ENCODE assay signal across 10 mouse cellular contexts in genomic region chr9:20751477-20752029, GRCm38 (mm10). TPM values are rescaled to one million over a fixed set of nuclear protein-coding genes. Genes with fewer than 3 reads are reported as not detected.
DNase-seq lines count a peak whose midpoint lies in the region; ATAC-seq lines count a peak whose summit lies in the region.
"Had no signal": no experiment of that assay in that cellular context is flagged by ENCODE, and none has a peak within 500 bp of the region (broad histone marks: within the 10 kb centered on the region; RNA-seq: fewer than 3 reads in every experiment).

No protein-coding gene starts in this region.

- H3K27me3 ChIP-seq in embryonic facial prominence, embryonic 11.5 days (ENCODE audit: control insufficient read depth, insufficient read depth, low read length): no peaks in the 10 kb centered on the region; the same call in 1 of the 2 replicates
- peaks cover 20% of the 10 kb centered on the region for H3K27me3 ChIP-seq in embryonic facial prominence, embryonic 10.5 days (replicated peaks; ENCODE audit: low read depth, poor library complexity, severe bottlenecking)
- H3K27me3 ChIP-seq in liver, embryonic 13.5 days: peaks cover 21% of the 10 kb centered on the region

- H3K4me3 ChIP-seq in embryonic facial prominence, embryonic 11.5 days (ENCODE audit: low read depth, low read length): no peak overlapping the region
- H3K4me3 ChIP-seq in embryonic facial prominence, embryonic 10.5 days: no peak overlapping the region
- H3K4me3 ChIP-seq in liver, embryonic 13.5 days (replicated peaks): no peak overlapping the region

- no peaks in the 10 kb centered on the region for H3K36me3 ChIP-seq in embryonic facial prominence, embryonic 11.5 days (replicated peaks; ENCODE audit: control insufficient read depth, insufficient read depth, low read depth, low read length)
- H3K36me3 ChIP-seq in embryonic facial prominence, embryonic 10.5 days (replicated peaks): no peaks in the 10 kb centered on the region
- H3K36me3 ChIP-seq in liver, embryonic 13.5 days: no peaks in the 10 kb centered on the region

- ATAC-seq in embryonic facial prominence, embryonic 11.5 days (replicated peaks; ENCODE audit: insufficient number of reproducible peaks, low FRiP score, low TSS enrichment, low read depth): no peak
- ATAC-seq in liver, embryonic 13.5 days (ENCODE audit: low read depth): 0 out of 2 replicates have a peak, but pooled peaks have one; percentile 22
- ATAC-seq in activated CD4-positive, CD25-positive, alpha-beta regulatory T cell, adult 4 months: no peak

- no peaks in the 10 kb centered on the region for H3K9me3 ChIP-seq in embryonic facial prominence, embryonic 11.5 days (replicated peaks; ENCODE audit: control insufficient read depth, low read length)
- H3K9me3 ChIP-seq in embryonic facial prominence, embryonic 10.5 days: no peaks in the 10 kb centered on the region
- no peaks in the 10 kb centered on the region for H3K9me3 ChIP-seq in liver, embryonic 13.5 days (replicated peaks)

- H3K9ac ChIP-seq in embryonic facial prominence, embryonic 11.5 days (replicated peaks; ENCODE audit: low read length): no peak overlapping the region
- no peak overlapping the region for H3K9ac ChIP-seq in liver, embryonic 13.5 days
- H3K9ac ChIP-seq: liver, embryonic 14.5 days had no signal

- H3K4me1 ChIP-seq in embryonic facial prominence, embryonic 11.5 days (ENCODE audit: control insufficient read depth, insufficient read depth, low read length): no peaks in the 10 kb centered on the region
- H3K4me1 ChIP-seq in embryonic facial prominence, embryonic 10.5 days: peaks cover 12% of the 10 kb centered on the region
- H3K4me1 ChIP-seq in liver, embryonic 13.5 days (replicated peaks): peaks cover 44% of the 10 kb centered on the region

- no peak overlapping the region for H3K27ac ChIP-seq in embryonic facial prominence, embryonic 11.5 days (replicated peaks; ENCODE audit: low read depth, low read length)
- H3K27ac ChIP-seq in embryonic facial prominence, embryonic 10.5 days (replicated peaks): no peak overlapping the region
- H3K27ac ChIP-seq in liver, embryonic 13.5 days: no peak overlapping the region
- H3K27ac ChIP-seq: liver, embryonic 14.5 days had no signal

- DNase-seq in embryonic facial prominence, embryonic 11.5 days (ENCODE audit: low spot score): peak; percentile 68
- no peak for DNase-seq in embryonic facial prominence, embryonic 10.5 days (ENCODE audit: low spot score)
- peak; percentile 40 for DNase-seq in 3T3-L1 (ENCODE audit: low read depth, low spot score)
- peak; percentile 70 for DNase-seq in embryo, embryonic 10.5 days (ENCODE audit: low spot score)
- no peak for DNase-seq in liver, embryonic 13.5 days
- DNase-seq in testis, postnatal 14 days (ENCODE audit: low spot score): no peak
- no peak for DNase-seq in urinary bladder, postnatal 25 days (ENCODE audit: low spot score)
- DNase-seq: thymus, adult 2 months had no signal

- 59% methylated on average over 6 of the region's 6 CpGs for WGBS in embryonic facial prominence, embryonic 11.5 days
- 56% methylated on average over 6 of the region's 6 CpGs for WGBS in embryonic facial prominence, embryonic 10.5 days
- whole genome bisulfite sequencing in liver, embryonic 13.5 days (ENCODE audit: insufficient replicate concordance): 36% methylated on average over 6 of the region's 6 CpGs

- H3K4me2 ChIP-seq in embryonic facial prominence, embryonic 11.5 days (ENCODE audit: low read depth, low read length): no peak overlapping the region
- no peak overlapping the region for H3K4me2 ChIP-seq in liver, embryonic 13.5 days

RNA-seq across cellular contexts. Expression of gene Olfm2, which starts 5.4 kb away (rescaled TPM):
- polyA plus RNA-seq in embryonic facial prominence, embryonic 11.5 days (2014; fragmentation: Nextera tagmentation; extraction: Ambion mirVana): 11.0 and 13.9 TPM in 2 replicates
- polyA plus RNA-seq in embryonic facial prominence, embryonic 10.5 days (2016; fragmentation: Nextera tagmentation; extraction: Ambion mirVana): 13.1 and 20.1 TPM in 2 replicates
- 0.12 and 0.18 TPM in 2 replicates for polyA plus RNA-seq in liver, embryonic 13.5 days (2015; fragmentation: Nextera tagmentation; extraction: Ambion mirVana)
- polyA plus RNA-seq in activated CD4-positive, CD25-positive, alpha-beta regulatory T cell, adult 4 months (2017; shearing (Covaris generic)): under 1 TPM in 1 of 2 experiments, not detected in 1; 0.25 TPM

Comparison
In these comparisons a context has a peak if more than half of its experiments do, and no peak if none do; other contexts are left out.
1. DNase-seq: peak in embryonic facial prominence, embryonic 11.5 days (single experiment), 3T3-L1 (single experiment) and embryo, embryonic 10.5 days (single experiment); none in embryonic facial prominence, embryonic 10.5 days (single experiment), liver, embryonic 13.5 days (single experiment), testis, postnatal 14 days (single experiment) and urinary bladder, postnatal 25 days (single experiment).